Mouse (Mus musculus) heart, adult 10 weeks (tissue): ENCODE results near the gene Entpd7. TPM values are rescaled to one million over a fixed set of nuclear protein-coding genes. Genes with fewer than 3 reads are reported as not detected.

Experiments
- polyA plus RNA-seq: library from polyadenylated mRNA; stranded (reverse); fragments of 350-450 nt; fragmentation: Illumina TruSeq; extraction: RNeasy Lipid Tissue Mini Kit (QIAGEN cat#74804); gene quantifications from one replicate; pipeline ENCODE4 v1.2.3, GENCODE M21; 2014; ENCODE audit warnings: low read depth, low replicate concordance

Entpd7 gene
- 0.55 TPM for polyA plus RNA-seq

DNA sequence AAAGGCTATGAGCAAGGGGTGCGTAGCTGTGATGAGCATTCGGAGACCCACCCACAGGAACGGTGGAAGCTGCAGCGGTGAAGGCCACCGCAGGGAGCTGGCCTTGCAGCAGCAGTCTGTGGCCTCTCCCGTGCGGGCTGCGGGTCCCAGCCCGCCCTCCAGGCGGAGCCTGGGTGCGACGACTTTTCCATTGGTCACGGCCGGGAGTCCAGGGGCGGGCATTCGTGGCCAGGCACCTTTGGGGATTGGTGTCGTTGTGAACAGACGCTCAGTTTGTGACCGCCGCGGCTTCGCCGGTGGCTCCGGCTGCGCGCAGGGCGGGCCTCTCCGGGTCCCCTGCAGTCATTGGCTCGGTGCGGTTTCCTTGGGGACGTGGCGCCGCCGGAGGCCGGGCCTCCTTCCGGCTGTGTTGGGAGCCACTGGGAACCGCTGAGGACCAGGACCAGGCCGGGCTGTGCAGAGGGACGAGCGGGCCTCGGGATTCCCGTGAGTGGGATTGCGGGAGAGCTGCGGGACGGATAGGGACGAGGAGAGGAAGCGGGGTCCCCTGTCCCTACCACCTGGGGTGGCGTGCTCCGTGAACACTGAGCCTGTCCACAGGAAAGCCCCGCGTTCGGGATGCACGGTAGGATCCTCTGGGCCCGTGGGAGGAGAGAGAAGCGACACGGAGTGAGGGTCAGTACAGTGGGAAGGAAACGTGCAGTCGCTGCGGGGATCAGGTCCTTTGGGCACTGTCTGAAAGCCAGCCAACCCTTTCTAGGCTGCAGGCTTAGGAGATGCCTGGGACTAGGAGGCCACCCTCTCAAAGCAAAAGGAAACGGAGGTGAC is at the start of gene Entpd7:
TSS of gene Entpd7 (plus strand) at position 254 of the 828 bp plus-strand sequence.

DNA sequence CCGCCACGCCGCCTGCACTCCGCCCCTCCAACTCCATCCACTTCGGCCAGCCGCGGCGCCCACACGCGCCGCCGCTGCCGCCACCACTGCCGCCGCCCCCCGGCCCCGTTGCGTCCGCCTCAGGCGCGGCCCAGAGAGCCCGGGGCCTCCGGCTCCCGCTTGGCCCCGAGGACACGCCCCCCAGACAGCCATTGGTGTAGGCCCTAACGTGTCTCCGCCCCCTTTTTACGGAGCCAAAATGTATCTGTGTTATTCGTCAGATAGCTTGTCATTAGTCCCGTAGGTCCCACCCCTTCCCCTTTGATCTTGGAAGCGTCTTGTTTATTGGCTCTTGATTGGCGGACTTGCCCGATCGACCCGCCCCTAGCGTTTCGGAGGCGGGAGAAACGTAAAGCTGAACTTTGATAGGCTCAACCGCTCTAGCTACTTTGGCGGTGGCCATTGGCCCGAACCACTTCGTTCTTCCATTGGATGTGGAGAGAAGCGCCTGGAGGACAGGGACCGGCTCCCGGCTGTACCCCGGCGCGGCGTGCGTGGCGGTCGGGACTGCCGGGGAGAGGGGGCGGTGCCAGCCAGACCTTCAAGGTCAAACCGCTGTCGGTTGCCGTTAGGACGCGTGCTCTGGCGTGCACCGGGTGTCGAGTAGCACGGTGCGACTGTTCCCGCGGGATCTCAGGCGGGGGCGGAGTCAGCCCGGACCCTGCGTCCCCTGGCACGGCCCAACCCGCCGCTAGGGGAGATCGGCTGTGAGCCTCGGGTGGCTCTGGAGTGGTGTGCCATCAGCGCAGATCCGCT is 14.5 kb upstream of the Entpd7 start, which contains the start of gene Slc25a28:
TSS of gene Slc25a28 (minus strand) at position 152 of the 795 bp plus-strand sequence.

DNA sequence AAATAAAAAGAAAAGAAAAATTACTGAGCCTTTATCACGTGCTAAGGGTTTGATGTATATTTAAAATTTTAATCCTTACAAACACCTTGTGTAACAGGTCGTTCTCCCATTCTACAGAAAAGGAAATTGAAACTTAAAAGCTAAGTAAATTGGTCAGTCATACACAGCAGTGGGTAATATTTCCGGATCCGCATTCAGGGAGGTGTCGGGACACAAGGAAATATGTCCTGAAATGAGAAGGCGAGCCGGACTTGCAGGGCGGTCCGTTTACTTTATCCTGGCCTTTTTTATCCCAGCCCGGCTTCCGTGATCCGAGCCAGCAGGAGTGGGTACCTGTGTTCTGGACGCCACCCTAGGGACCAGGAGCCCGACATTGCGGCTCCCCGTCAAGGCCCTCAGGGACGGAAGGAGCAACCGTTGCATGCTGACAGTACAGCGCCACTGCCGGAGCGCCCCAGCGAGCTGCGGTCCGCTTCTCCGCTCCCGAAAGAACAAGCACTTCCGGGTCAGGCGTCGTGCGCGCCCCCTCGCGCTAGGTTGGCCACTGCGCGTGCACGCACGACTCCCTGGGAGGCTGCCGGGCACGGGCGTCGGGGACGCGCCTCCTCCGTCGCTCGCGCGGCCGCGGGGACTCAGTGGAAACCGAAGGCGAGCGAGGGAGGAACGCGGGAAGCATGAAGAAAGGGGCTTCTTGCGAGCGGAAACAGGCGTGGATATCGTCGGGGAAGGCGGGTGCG is 63.2 kb downstream of the Entpd7 start, which contains the start of the genes Cutc and Cox15:
TSS of gene Cutc (plus strand) at position 508 of the 737 bp plus-strand sequence.
TSS of gene Cox15 (minus strand) at position 512 of the 737 bp plus-strand sequence.

DNA sequence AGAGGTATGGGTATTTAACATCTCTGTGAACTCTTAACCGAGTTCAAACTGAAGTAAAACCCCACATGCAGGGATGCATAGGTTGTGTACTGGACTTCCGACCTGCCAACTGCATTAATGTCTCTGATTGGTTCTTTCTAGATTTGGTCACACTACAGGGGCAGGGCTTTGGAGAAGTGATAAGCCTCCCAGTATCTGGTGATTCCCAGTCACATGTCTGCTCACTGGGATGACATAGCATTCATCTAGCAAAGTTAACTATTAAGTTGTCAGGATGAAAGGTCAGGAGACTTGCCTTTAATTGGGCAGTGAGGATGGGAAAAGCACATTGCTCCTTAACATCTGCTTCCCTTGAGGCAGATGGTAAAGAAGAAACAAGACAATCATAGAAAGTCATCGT is 92.5 kb downstream of the Entpd7 start, which contains the start of gene Abcc2:
TSS of gene Abcc2 (plus strand) at position 213 of the 400 bp plus-strand sequence.

Other genes with a start within 250 kb of the Entpd7 start
- not detected for gene Cnnm1, start 249.2 kb upstream of the Entpd7 start, polyA plus RNA-seq
- 982 TPM for gene Got1, start 165.1 kb upstream of the Entpd7 start, polyA plus RNA-seq
- not detected for gene Nkx2-3, start 77.3 kb upstream of the Entpd7 start, polyA plus RNA-seq
- 43.9 TPM for gene Slc25a28, start 14.8 kb upstream of the Entpd7 start, polyA plus RNA-seq
- 28.2 TPM for gene Cutc, start 63.3 kb downstream of the Entpd7 start, polyA plus RNA-seq
- 22.8 TPM for gene Cox15, start 63.3 kb downstream of the Entpd7 start, polyA plus RNA-seq
- gene Abcc2, start 92.5 kb downstream of the Entpd7 start, polyA plus RNA-seq: not detected